ENCODE assay signal across 8 mouse cellular contexts in the genomic region with DNA sequence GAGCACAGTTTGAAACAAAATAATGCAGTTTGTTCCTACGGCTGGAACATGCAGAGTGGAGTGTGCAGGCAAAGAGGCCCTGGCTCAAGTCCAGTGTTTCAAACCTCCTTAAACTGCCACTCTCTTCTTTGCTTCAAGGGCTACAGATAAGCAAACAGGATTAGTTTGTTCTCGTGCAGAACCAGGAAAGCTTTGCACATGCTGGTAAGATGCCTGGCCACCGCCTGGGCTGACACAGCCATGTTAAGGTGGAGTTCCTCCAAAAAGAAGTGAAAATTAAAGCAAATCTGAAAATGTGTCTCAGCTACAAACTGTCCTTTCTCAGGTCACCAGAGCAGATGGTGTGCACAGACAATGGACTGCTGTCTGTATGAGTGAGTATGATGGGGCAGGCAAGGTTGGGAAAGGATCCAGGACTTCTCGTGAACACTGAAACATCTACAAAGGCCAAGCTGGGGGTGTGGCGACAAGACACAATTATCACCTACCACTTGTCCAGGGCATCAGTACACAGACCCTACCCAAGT.
DNase-seq lines count a peak whose midpoint lies in the region; ATAC-seq and TF ChIP-seq lines count a peak whose summit lies in the region.

No protein-coding gene starts in this region.

- H3K4me2 ChIP-seq in hindbrain, postnatal 0 days (ENCODE audit: low read depth, low read length): 0 out of 2 replicates have a peak overlapping the region, but pooled peaks have one; percentile 10
- H3K4me2 ChIP-seq in midbrain, embryonic 15.5 days: no peak overlapping the region

- no peaks in the 10 kb centered on the region for H3K27me3 ChIP-seq in hindbrain, postnatal 0 days (ENCODE audit: insufficient read depth, low read length)
- no peaks in the 10 kb centered on the region for H3K27me3 ChIP-seq in midbrain, embryonic 15.5 days (replicated peaks)

- peaks cover 11% of the 10 kb centered on the region; the same call in 1 of the 2 replicates for H3K4me1 ChIP-seq in hindbrain, postnatal 0 days (ENCODE audit: insufficient read depth, low read length)
- peaks cover 14% of the 10 kb centered on the region for H3K4me1 ChIP-seq in midbrain, embryonic 15.5 days

- H3K9ac ChIP-seq in hindbrain, postnatal 0 days (replicated peaks; ENCODE audit: low read length): no peak overlapping the region
- H3K9ac ChIP-seq in midbrain, embryonic 15.5 days: no peak overlapping the region

- ATAC-seq in frontal cortex, adult (ENCODE audit: low TSS enrichment): peak; percentile 58
- peak; percentile 81 for ATAC-seq in hindbrain, postnatal 0 days
- peak; percentile 79 for ATAC-seq in midbrain, embryonic 15.5 days (replicated peaks)
- ATAC-seq in inflammation-experienced regulatory T-cells, adult 6 months: no peak

- no peak for TF ChIP-seq POLR2A in brain, embryonic 14.5 days (IDR thresholded peaks at IDR 0.05; ENCODE audit: borderline replicate concordance, extremely low read depth, insufficient read depth, insufficient read length, poor library complexity, severe bottlenecking)

- H3K36me3 ChIP-seq in hindbrain, postnatal 0 days (ENCODE audit: insufficient read depth, low read length): no peaks in the 10 kb centered on the region
- H3K36me3 ChIP-seq in midbrain, embryonic 15.5 days (replicated peaks): no peaks in the 10 kb centered on the region

- TF ChIP-seq CTCF in brain, embryonic 14.5 days (IDR thresholded peaks at IDR 0.05; ENCODE audit: borderline replicate concordance, extremely low read depth, insufficient read depth, insufficient read length): no peak
- no peak for TF ChIP-seq CTCF in hindbrain, postnatal 0 days (IDR thresholded peaks at IDR 0.05; ENCODE audit: low read depth)

- H3K9me3 ChIP-seq in hindbrain, postnatal 0 days (ENCODE audit: low read length): no peaks in the 10 kb centered on the region
- H3K9me3 ChIP-seq in midbrain, embryonic 15.5 days: no peaks in the 10 kb centered on the region

- H3K27ac ChIP-seq in hindbrain, postnatal 0 days: peak overlapping the region; percentile 55; the same call in 1 of the 2 replicates
- peak overlapping the region; percentile 31; the same call in 1 of the 2 replicates for H3K27ac ChIP-seq in midbrain, embryonic 15.5 days

- no peak overlapping the region for H3K4me3 ChIP-seq in hindbrain, postnatal 0 days (ENCODE audit: low read length)
- no peak overlapping the region for H3K4me3 ChIP-seq in midbrain, embryonic 15.5 days

- DNase-seq in Muller cell, postnatal 12 days (ENCODE audit: inconsistent ontology term): peak; percentile 72
- peak; percentile 96 for DNase-seq in brain, embryonic 14.5 days (ENCODE audit: low read depth)
- DNase-seq in hindbrain, postnatal 0 days (ENCODE audit: low spot score): peak; percentile 78
- DNase-seq in left cerebral cortex, adult 8-10 months (ENCODE audit: low spot score in 2 of 2): peak; percentile 19 to 25
- no peak for DNase-seq in thymus, adult 18-20 months

- WGBS in hindbrain, postnatal 0 days: 28% methylated on average over 5 of the region's 5 CpGs
- WGBS in midbrain, embryonic 15.5 days: 26% methylated on average over 5 of the region's 5 CpGs

Comparison
In these comparisons a context has a peak if more than half of its experiments do, and no peak if none do; other contexts are left out.
1. DNase-seq: peak in Muller cell, postnatal 12 days (single experiment), brain, embryonic 14.5 days (single experiment), hindbrain, postnatal 0 days (single experiment) and left cerebral cortex, adult 8-10 months (2 of 2); none in thymus, adult 18-20 months (0 of 2).